Mouse (Mus musculus) cerebellum, adult 8-10 months (tissue): ENCODE measurements at regions not wholly inside any gene's neighbourhood (a gene's known extent, or its start where the extent isn't known, plus 50 kb on each side); places are given as distances from the start of the nearest gene placed in this dataset.

ENCODE experiments used
- DNase-seq: peaks from one replicate; pipeline ENCODE4 v3.0.0; 2022

GRCm38 (mm10) chr9:91561331-91561730 lies 195.7 kb upstream of the Zic1 start:
- DNase-seq = no peak

- DNase-seq = no peak
Measured at GRCm38 (mm10) chr9:91559794-91560193, 194.2 kb upstream of the Zic1 start.

DNA sequence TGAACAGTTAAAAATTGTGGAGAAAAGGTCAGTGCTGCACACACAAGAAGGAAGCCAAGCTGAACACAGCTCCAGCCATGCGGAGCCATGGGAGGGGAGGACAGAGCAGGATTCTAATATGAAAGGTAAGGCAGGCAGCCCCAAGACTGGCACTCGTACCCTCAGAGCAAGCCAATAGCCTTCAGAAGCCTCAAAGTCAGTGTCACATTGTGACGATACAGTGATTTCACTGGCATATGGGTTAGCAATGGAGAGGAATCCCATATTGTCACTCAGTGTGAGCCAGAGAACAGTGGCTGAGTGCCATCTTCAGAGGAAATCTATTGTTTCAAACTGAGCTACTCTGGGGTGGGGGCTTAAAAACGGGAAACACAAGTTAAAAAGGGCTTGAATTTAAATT lies 181.4 kb upstream of the Zic1 start:
- DNase-seq = peak; percentile 79

DNA sequence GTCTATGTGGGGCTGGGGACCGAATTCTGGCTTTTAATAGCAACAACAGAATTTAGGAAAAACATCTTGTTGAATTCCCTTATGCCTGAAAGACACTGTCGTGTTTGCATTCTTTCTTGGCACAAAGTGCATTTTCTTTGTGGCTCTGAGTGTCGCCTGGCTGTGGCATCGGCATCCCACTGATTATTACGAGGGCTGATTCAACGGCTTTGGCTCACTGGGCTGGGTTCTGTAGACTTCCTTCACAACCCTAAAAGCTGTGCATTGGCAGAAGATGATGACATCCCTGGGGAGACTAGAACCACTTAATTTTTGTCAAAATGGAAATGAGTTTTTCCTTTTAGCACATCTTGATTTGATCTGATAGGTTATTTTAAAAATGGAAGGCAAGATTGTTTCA lies 179.8 kb upstream of the Zic1 start:
- peak; percentile 63 for DNase-seq

GRCm38 (mm10) chr9:91528838-91529475 lies 163.3 kb upstream of the Zic1 start:
- DNase-seq = no peak

DNA sequence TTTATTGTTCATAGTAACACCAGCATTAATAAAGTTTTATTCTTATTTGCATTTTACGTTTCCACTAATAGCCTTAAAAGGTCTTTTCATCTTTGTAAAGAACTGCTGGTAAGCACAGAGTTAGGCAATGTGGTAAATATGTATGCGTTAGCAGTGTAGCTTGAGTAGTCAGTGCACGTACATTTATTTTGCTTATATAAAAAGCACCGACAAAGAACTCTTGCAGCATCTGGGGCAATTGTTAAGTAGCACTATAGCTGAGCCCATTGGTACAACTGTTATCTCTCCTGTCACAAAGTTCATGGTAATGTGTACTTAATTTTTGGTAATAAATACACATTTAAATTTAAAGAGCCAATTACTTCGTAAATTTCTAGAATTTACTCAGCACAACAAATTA lies 162.8 kb upstream of the Zic1 start:
- DNase-seq = no peak

- DNase-seq = peak; percentile 20
Measured at GRCm38 (mm10) chr9:91520521-91520920, 154.9 kb upstream of the Zic1 start.

GRCm38 (mm10) chr9:91509672-91510071 lies 144.1 kb upstream of the Zic1 start:
- DNase-seq = no peak

GRCm38 (mm10) chr9:91503657-91504329 lies 138.2 kb upstream of the Zic1 start:
- no peak for DNase-seq

DNA sequence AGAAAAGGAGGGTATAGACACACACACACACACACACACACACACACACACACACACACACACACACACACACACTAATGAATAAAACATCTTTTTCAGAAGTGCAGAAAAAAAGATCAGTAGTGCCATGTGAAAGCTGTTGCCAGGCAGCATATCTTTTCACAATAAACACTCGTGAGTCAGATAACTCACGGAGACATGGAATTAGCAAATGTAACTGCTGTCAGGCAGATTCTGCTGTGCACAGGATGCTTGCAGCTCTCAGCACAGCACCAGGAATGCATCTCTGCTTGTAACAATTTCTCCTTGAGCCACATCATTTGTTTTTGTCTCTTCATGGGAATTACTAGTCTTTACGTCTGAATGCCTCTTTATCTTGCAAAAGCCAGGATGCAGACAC lies 111.0 kb upstream of the Zic1 start:
- no peak for DNase-seq

GRCm38 (mm10) chr9:91462713-91463425 lies 97.3 kb upstream of the Zic1 start:
- DNase-seq = no peak

DNA sequence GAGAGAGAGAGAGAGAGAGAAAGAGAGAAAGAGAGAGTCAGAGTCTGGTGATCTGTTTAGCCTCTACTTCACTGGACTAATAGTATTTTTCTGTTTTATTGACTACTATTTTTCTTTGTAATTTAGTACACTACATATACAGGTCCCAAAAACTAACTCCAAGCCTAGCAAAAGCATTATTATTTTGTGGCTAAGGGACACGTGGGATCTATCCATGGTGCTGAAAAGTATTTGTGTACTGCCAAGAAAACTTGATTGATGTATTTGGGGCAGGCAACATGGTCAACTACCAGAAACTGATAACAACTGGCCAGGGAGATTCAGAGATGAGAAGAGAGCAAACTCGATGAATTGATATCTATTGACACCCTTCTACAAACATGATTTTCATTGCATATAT lies 94.3 kb upstream of the Zic1 start:
- no peak for DNase-seq

GRCm38 (mm10) chr9:91456843-91457242 lies 91.2 kb upstream of the Zic1 start:
- no peak for DNase-seq

DNA sequence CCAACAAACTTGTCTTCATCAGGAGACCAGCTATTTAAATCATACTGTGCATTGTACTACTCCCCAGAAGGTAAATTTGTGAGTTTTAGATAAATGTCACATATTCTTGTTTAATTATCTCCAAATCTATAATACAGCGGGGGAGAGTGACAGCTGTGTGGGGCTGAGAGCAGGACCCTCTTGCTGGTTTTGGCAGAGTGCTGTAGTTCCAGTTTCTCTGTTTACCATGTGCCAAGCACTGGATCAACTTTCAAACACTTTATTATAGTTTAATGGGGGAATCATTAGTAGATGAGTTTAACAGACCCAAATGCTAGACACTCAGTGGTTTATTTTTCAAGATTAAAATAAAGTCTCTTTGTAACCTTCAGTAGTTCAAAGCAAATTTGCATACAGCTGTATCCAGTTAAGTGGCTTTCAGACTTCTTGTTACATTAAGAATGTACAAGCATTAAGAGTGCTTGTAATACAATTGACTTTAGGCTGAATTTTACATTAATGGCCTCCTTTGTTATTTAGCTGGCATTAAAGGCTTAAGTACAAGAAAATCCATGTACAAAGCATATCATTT lies 90.7 kb upstream of the Zic1 start:
- no peak for DNase-seq

- DNase-seq = no peak
Measured at GRCm38 (mm10) chr9:91439106-91439505, 73.5 kb upstream of the Zic1 start.
